ENCODE assay signal across 8 mouse cellular contexts in the genomic region with DNA sequence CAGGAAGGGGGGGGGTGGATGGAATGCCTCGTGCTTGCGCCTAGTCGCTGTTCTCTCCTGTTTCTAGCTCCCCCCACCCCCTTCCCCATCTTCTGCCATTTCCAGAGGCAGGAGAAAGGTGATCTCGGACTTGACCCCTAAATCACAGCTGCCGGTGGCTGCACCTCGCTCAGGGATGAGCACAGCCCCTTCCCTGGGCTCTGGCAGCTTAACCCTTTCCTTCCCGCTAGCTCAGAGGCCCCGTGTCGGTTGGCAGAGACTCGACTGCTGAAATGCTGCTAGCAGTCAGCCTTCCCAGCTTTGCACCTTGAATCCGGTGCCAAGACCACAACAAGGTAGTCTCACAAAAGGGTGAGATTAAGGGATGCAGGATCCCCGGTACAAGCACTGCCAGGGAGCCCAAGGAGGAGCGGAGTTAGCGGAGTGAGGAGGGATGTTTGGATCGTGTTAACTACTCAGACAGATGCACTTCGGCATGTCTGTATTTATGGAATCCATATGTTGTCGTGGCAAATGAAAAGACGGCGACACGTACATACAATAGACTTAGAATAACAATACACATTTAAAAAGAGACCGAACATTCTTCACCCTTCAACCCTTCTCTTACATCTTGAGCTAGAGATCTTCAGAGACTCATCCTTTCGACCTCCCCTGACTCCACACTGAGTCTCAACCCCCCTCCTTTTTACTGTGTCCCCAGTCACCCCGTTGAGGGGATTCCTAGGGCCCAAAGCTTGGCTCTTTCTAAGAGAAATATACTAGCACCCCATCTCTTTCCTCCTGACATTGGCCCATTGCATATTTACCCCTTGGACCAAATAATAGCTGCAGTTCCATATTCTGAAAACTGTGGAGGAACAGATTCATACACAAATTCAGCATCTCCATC.
A peak's percentile ranks its signal among the peaks of the same experiment; 100 is the strongest.
DNase-seq lines count a peak whose midpoint lies in the region; ATAC-seq and TF ChIP-seq lines count a peak whose summit lies in the region.

No protein-coding gene starts in this region.

- TF ChIP-seq CTCF in left cerebral cortex, adult 2 months (IDR thresholded peaks at IDR 0.05), result no peak

- peak overlapping the region; percentile 79 for H3K27ac ChIP-seq in limb, embryonic 13.5 days
- H3K27ac ChIP-seq in left cerebral cortex, adult 2 months, result no peak overlapping the region

- intact Hi-C loops in left cerebral cortex, adult 2 months (cut with DNase I), result loop anchor here (5.0 to 10.0 kb wide), 4 partner anchors 457 to 752 kb away; no protein-coding TSS in a partner anchor

- 4% methylated on average over 23 of the region's 23 CpGs for WGBS in limb, embryonic 13.5 days

- peak overlapping the region; percentile 69 for H3K4me3 ChIP-seq in megakaryocyte, embryonic 14.5 days (replicated peaks)
- peak overlapping the region; percentile 34 for H3K4me3 ChIP-seq in limb, embryonic 13.5 days
- no peak overlapping the region for H3K4me3 ChIP-seq in left cerebral cortex, adult 2 months

- H3K9ac ChIP-seq in limb, embryonic 13.5 days, result peak overlapping the region; percentile 66

- no peaks in the 10 kb centered on the region for H3K9me3 ChIP-seq in megakaryocyte, embryonic 14.5 days
- no peaks in the 10 kb centered on the region for H3K9me3 ChIP-seq in limb, embryonic 13.5 days

- peak; percentile 49 to 77 for DNase-seq in adrenal gland, adult (ENCODE audit: inconsistent age in 2 of 2, low spot score in 1 of 2)
- no peak for DNase-seq in adrenal gland, postnatal 36 days
- no peak for DNase-seq in left cerebral cortex, adult 2 months (ENCODE audit: extremely low spot score in 1 of 2, low spot score in 2 of 2)
- no peak for DNase-seq in layer of hippocampus, adult 9-11 months
- DNase-seq in right cerebral cortex, postnatal 4 days, result no peak

- peaks cover 40% of the 10 kb centered on the region for H3K4me1 ChIP-seq in megakaryocyte, embryonic 14.5 days
- peaks cover 53% of the 10 kb centered on the region for H3K4me1 ChIP-seq in limb, embryonic 13.5 days

- no peak for ATAC-seq in megakaryocyte, adult 5-6 weeks (ENCODE audit: poor library complexity, severe bottlenecking)
- no peak for ATAC-seq in limb, embryonic 13.5 days (ENCODE audit: low FRiP score, low read depth)

- H3K36me3 ChIP-seq in megakaryocyte, embryonic 14.5 days (replicated peaks; ENCODE audit: low read length), result no peaks in the 10 kb centered on the region
- H3K36me3 ChIP-seq in limb, embryonic 13.5 days, result no peaks in the 10 kb centered on the region

- peaks cover 87% of the 10 kb centered on the region for H3K27me3 ChIP-seq in megakaryocyte, embryonic 14.5 days (replicated peaks)
- H3K27me3 ChIP-seq in limb, embryonic 13.5 days, result peaks cover 48% of the 10 kb centered on the region

- peak overlapping the region; percentile 68 for H3K4me2 ChIP-seq in limb, embryonic 13.5 days (replicated peaks)

Comparison
In these comparisons a context has a peak if more than half of its experiments do, and no peak if none do; other contexts are left out.
1. DNase-seq: peak in adrenal gland, adult (2 of 2); none in adrenal gland, postnatal 36 days (0 of 2), left cerebral cortex, adult 2 months (0 of 2), layer of hippocampus, adult 9-11 months (single experiment) and right cerebral cortex, postnatal 4 days (single experiment).